Mouse (Mus musculus) CH12.LX (cell line): ENCODE measurements around the gene Hic2. TPM values are rescaled to one million over a fixed set of nuclear protein-coding genes. Genes with fewer than 3 reads are reported as not detected.

Experiments
- DNase-seq: peaks from one replicate; pipeline ENCODE4 v3.0.0-alpha.2; 2013; ENCODE audit errors: extremely low read depth
- H3K27ac ChIP-seq: 2 replicates; pipeline ENCODE4 v1.5.1; 2012; ENCODE audit warnings: low read depth, mild to moderate bottlenecking, control low read depth, moderate library complexity; ENCODE audit not compliant: insufficient read depth
- H3K27me3 ChIP-seq: replicated peaks from 2 replicates; pipeline ENCODE3; 2012; ENCODE audit warnings: inconsistent platforms
- H3K36me3 ChIP-seq, 2 experiments: replicated peaks in 1 of 2; 2 replicates each; pipeline versions ENCODE3 to v1.6.1; 2012; ENCODE audit warnings: inconsistent platforms in 1 of 2, low read length in 1 of 2, mild to moderate bottlenecking in 1 of 2, mixed read lengths in 1 of 2, moderate library complexity in 1 of 2; ENCODE audit not compliant: control insufficient read depth in 1 of 2, insufficient read depth in 1 of 2
- H3K4me1 ChIP-seq, 2 experiments: 2 replicates each; pipeline ENCODE4 v1.6.1; 2012; ENCODE audit warnings: inconsistent platforms in 1 of 2, moderate library complexity in 1 of 2; ENCODE audit not compliant: insufficient read depth in 2 of 2, control insufficient read depth in 1 of 2
- H3K4me2 ChIP-seq: 2 replicates; pipeline ENCODE4 v1.6.1; 2012; ENCODE audit warnings: low read depth, mild to moderate bottlenecking, control low read depth; ENCODE audit not compliant: poor library complexity, insufficient read depth, severe bottlenecking
- H3K4me3 ChIP-seq, 3 experiments: fragments of 150-350 bp in 1 of 3; sonication (generic) in 1 of 3; replicated peaks in 1 of 3; 2 replicates each; pipeline versions ENCODE3 to v1.5.1; 2011 to 2012; ENCODE audit warnings: low read depth in 2 of 3, low read length in 2 of 3, mild to moderate bottlenecking in 2 of 3, moderate library complexity in 2 of 3, control low read depth in 1 of 3, improper control_type of control experiment in 1 of 3, inconsistent platforms in 1 of 3, mixed read lengths in 1 of 3; ENCODE audit not compliant: poor library complexity in 1 of 3
- H3K79me2 ChIP-seq: replicated peaks from 2 replicates; pipeline ENCODE4 v1.6.1; 2012; ENCODE audit warnings: mild to moderate bottlenecking, moderate library complexity; ENCODE audit not compliant: control insufficient read depth, poor library complexity, insufficient read depth, severe bottlenecking; ENCODE audit errors: extremely low read depth
- H3K9ac ChIP-seq: 2 replicates; pipeline ENCODE4 v1.6.1; 2012; ENCODE audit warnings: low read depth, mild to moderate bottlenecking, control low read depth, moderate library complexity; ENCODE audit not compliant: insufficient read depth
- H3K9me3 ChIP-seq: replicated peaks from 2 replicates; pipeline ENCODE3; 2012; ENCODE audit warnings: low read length, inconsistent platforms, mixed read lengths
- BHLHE40 ChIP-seq: IDR thresholded peaks from 2 replicates; pipeline ENCODE4 v1.6.1; 2011; ENCODE audit warnings: mild to moderate bottlenecking, low read depth, low read length, improper control_type of control experiment
- CHD1 ChIP-seq: IDR thresholded peaks from 2 replicates; pipeline ENCODE4 v1.6.1; 2012; ENCODE audit warnings: low read depth, low read length, improper control_type of control experiment, inconsistent platforms
- CHD2 ChIP-seq: IDR thresholded peaks from 2 replicates; pipeline ENCODE4 v1.6.1; 2011; ENCODE audit warnings: low read length, improper control_type of control experiment
- CTCF ChIP-seq, 2 experiments: IDR thresholded peaks in 1 of 2; conservative IDR thresholded peaks in 1 of 2; 2 replicates each; pipeline ENCODE4 v1.5.1; 2011 to 2012; ENCODE audit warnings: low read depth in 2 of 2, low read length in 2 of 2, improper control_type of control experiment in 1 of 2, inconsistent platforms in 1 of 2, mild to moderate bottlenecking in 1 of 2, moderate library complexity in 1 of 2
- E2F4 ChIP-seq: IDR thresholded peaks from 2 replicates; pipeline ENCODE4 v1.6.1; 2011; ENCODE audit warnings: low read depth, low read length, improper control_type of control experiment; ENCODE audit not compliant: insufficient replicate concordance
- ELF1 ChIP-seq: IDR thresholded peaks from 2 replicates; pipeline ENCODE4 v1.6.1; 2014; ENCODE audit warnings: low read depth, mild to moderate bottlenecking, inconsistent platforms, low read length, improper control_type of control experiment
- EP300 ChIP-seq: IDR thresholded peaks from 2 replicates; pipeline ENCODE4 v1.6.1; 2011; ENCODE audit warnings: low read length, improper control_type of control experiment
- ETS1 ChIP-seq: conservative IDR thresholded peaks from 2 replicates; pipeline ENCODE4 v1.6.1; 2012; ENCODE audit warnings: low read depth, mild to moderate bottlenecking, inconsistent platforms, low read length, improper control_type of control experiment, moderate library complexity
- GABPA ChIP-seq: IDR thresholded peaks from 2 replicates; pipeline ENCODE4 v1.6.1; 2012; ENCODE audit warnings: low read depth, low read length, improper control_type of control experiment, inconsistent platforms; ENCODE audit not compliant: insufficient replicate concordance
- HCFC1 ChIP-seq: IDR thresholded peaks from 2 replicates; pipeline ENCODE4 v1.6.1; 2012; ENCODE audit warnings: low read depth, mild to moderate bottlenecking, inconsistent platforms, low read length, improper control_type of control experiment
- IRF4 ChIP-seq: IDR thresholded peaks from 2 replicates; pipeline ENCODE4 v1.6.1; 2014; ENCODE audit warnings: low read depth, mild to moderate bottlenecking, inconsistent platforms, low read length, improper control_type of control experiment
- JUN ChIP-seq: IDR thresholded peaks from 2 replicates; pipeline ENCODE4 v1.6.1; 2011; ENCODE audit warnings: low read depth, mild to moderate bottlenecking, low read length, improper control_type of control experiment, moderate library complexity; ENCODE audit not compliant: insufficient read depth
- JUND ChIP-seq: conservative IDR thresholded peaks from 2 replicates; pipeline ENCODE4 v1.6.1; 2011; ENCODE audit warnings: low read depth, low read length, improper control_type of control experiment
- KAT2A ChIP-seq: IDR thresholded peaks from 2 replicates; pipeline ENCODE4 v1.6.1; 2012; ENCODE audit warnings: low read length, improper control_type of control experiment, inconsistent platforms; ENCODE audit not compliant: insufficient replicate concordance
- MAFK ChIP-seq: IDR thresholded peaks from 2 replicates; pipeline ENCODE4 v1.6.1; 2011; ENCODE audit warnings: low read length, improper control_type of control experiment; ENCODE audit not compliant: insufficient replicate concordance
- MAX ChIP-seq: IDR thresholded peaks from 2 replicates; pipeline ENCODE4 v1.6.1; 2011; ENCODE audit warnings: low read length, improper control_type of control experiment
- MAZ ChIP-seq: IDR thresholded peaks from 2 replicates; pipeline ENCODE4 v1.6.1; 2012; ENCODE audit warnings: low read depth, mild to moderate bottlenecking, inconsistent platforms, low read length, improper control_type of control experiment, moderate library complexity
- MEF2A ChIP-seq: IDR thresholded peaks from 2 replicates; pipeline ENCODE4 v1.6.1; 2014; ENCODE audit warnings: low read depth, mild to moderate bottlenecking, inconsistent platforms, low read length, improper control_type of control experiment, borderline replicate concordance
- MXI1 ChIP-seq: IDR thresholded peaks from 2 replicates; pipeline ENCODE4 v1.6.1; 2011; ENCODE audit warnings: mild to moderate bottlenecking, low read depth, low read length, improper control_type of control experiment
- MYC ChIP-seq: IDR thresholded peaks from 2 replicates; pipeline ENCODE4 v1.6.1; 2011; ENCODE audit warnings: low read depth, mild to moderate bottlenecking, improper control_type of control experiment, low read length
- NELFE ChIP-seq: IDR thresholded peaks from 2 replicates; pipeline ENCODE4 v1.6.1; 2011; ENCODE audit warnings: low read depth, low read length, improper control_type of control experiment
- NRF1 ChIP-seq: IDR thresholded peaks from 2 replicates; pipeline ENCODE4 v1.6.1; 2014; ENCODE audit warnings: low read depth, mild to moderate bottlenecking, inconsistent platforms, low read length, improper control_type of control experiment, moderate library complexity
- PAX5 ChIP-seq: IDR thresholded peaks from 2 replicates; pipeline ENCODE4 v1.6.1; 2012; ENCODE audit warnings: low read length, inconsistent platforms, mixed read lengths
- POLR2A ChIP-seq: IDR thresholded peaks from 2 replicates; pipeline ENCODE4 v1.6.1; 2011; ENCODE audit warnings: low read depth, mild to moderate bottlenecking, improper control_type of control experiment, low read length
- POLR2AphosphoS2 ChIP-seq: IDR thresholded peaks from 2 replicates; pipeline ENCODE4 v1.6.1; 2011; ENCODE audit warnings: low read depth, low read length, improper control_type of control experiment
- RAD21 ChIP-seq: IDR thresholded peaks from 2 replicates; pipeline ENCODE4 v1.6.1; 2011; ENCODE audit warnings: low read depth, mild to moderate bottlenecking, low read length, improper control_type of control experiment, moderate library complexity
- RCOR1 ChIP-seq: conservative IDR thresholded peaks from 2 replicates; pipeline ENCODE4 v1.6.1; 2012; ENCODE audit warnings: low read depth, mild to moderate bottlenecking, inconsistent platforms, low read length, improper control_type of control experiment
- SIN3A ChIP-seq: IDR thresholded peaks from 2 replicates; pipeline ENCODE4 v1.6.1; 2012; ENCODE audit warnings: low read length, improper control_type of control experiment, inconsistent platforms
- SMC3 ChIP-seq: IDR thresholded peaks from 2 replicates; pipeline ENCODE4 v1.6.1; 2011; ENCODE audit warnings: low read depth, low read length, improper control_type of control experiment
- TBP ChIP-seq: conservative IDR thresholded peaks from 2 replicates; pipeline ENCODE4 v1.6.1; 2011; ENCODE audit warnings: low read depth, low read length, improper control_type of control experiment
- TCF12 ChIP-seq: IDR thresholded peaks from 2 replicates; pipeline ENCODE4 v1.6.1; 2014; ENCODE audit warnings: low read depth, mild to moderate bottlenecking, inconsistent platforms, low read length, improper control_type of control experiment
- UBTF ChIP-seq: IDR thresholded peaks from 2 replicates; pipeline ENCODE4 v1.6.1; 2012; ENCODE audit warnings: low read depth, mild to moderate bottlenecking, inconsistent platforms, low read length, improper control_type of control experiment, moderate library complexity
- USF1 ChIP-seq: IDR thresholded peaks from 2 replicates; pipeline ENCODE4 v1.6.1; 2014; ENCODE audit warnings: low read depth, mild to moderate bottlenecking, inconsistent platforms, low read length, improper control_type of control experiment
- USF2 ChIP-seq: conservative IDR thresholded peaks from 2 replicates; pipeline ENCODE4 v1.6.1; 2011; ENCODE audit warnings: low read depth, low read length, improper control_type of control experiment
- ZC3H11A ChIP-seq: IDR thresholded peaks from 2 replicates; pipeline ENCODE4 v1.6.1; 2012; ENCODE audit warnings: low read depth, mild to moderate bottlenecking, inconsistent platforms, low read length, improper control_type of control experiment
- ZKSCAN1 ChIP-seq: IDR thresholded peaks from 2 replicates; pipeline ENCODE4 v1.6.1; 2012; ENCODE audit warnings: low read depth, inconsistent platforms, low read length, improper control_type of control experiment, borderline replicate concordance
- ZMIZ1 ChIP-seq: IDR thresholded peaks from 2 replicates; pipeline ENCODE4 v1.6.1; 2012; ENCODE audit warnings: low read depth, mild to moderate bottlenecking, inconsistent platforms, low read length, improper control_type of control experiment
- ZNF384 ChIP-seq: IDR thresholded peaks from 2 replicates; pipeline ENCODE4 v1.6.1; 2012; ENCODE audit warnings: low read depth, low read length, improper control_type of control experiment, inconsistent platforms
- dilution Hi-C: fragments of 300-500 bp; cut with MboI; formaldehyde crosslinking; loops from 2 replicates; pipeline ENCODE4 v1.14.3; 2020; ENCODE audit warnings: low sequenced_read_pairs; ENCODE audit not compliant: extremely low pct_unique_long_range_greater_than_20kb, extremely low pct_ligation_motif_present
- in situ Hi-C: fragments of 300-500 bp; cut with MboI; formaldehyde crosslinking; loops from 3 replicates; pipeline ENCODE4 v1.14.3; 2019; ENCODE audit warnings: low sequenced_read_pairs, low pct_ligation_motif_present, low pct_unique_long_range_greater_than_20kb, mixed read lengths
- polyA plus RNA-seq: library from polyadenylated mRNA; unstranded; fragments of >175 nt; gene quantifications from 2 replicates; pipeline ENCODE4 v1.2.1, GENCODE M21; 2012; ENCODE audit warnings: low read depth; ENCODE audit not compliant: insufficient read length
- total RNA-seq, 2 experiments: library from RNA; depleted of rRNA; stranded (reverse); fragments of 300-350 nt in 1 of 2; fragments of >200 nt in 1 of 2; gene quantifications; 2 replicates each; pipeline ENCODE4 v1.2.3; 2012 to 2014

Hic2 gene
- total and polyA plus RNA-seq, 3 experiments, result 6.2 to 9.6 (median 8.1) TPM

GRCm38 (mm10) chr16:17200953-17201707 is 32.2 kb upstream of the Hic2 start:
- TF ChIP-seq MXI1 (peak; percentile 80), USF1 (no peak), SIN3A (peak; percentile 72), ZMIZ1 (peak; percentile 68; the same call in 1 of the 2 replicates), ZC3H11A (no peak), CHD1 (peak; percentile 83), TBP (peak; percentile 83), ZKSCAN1 (peak; percentile 100), USF2 (no peak), JUN (no peak), JUND (no peak), POLR2AphosphoS2 (peak; percentile 85; the same call in 1 of the 2 replicates), E2F4 (peak; percentile 80; the same call in 1 of the 2 replicates), NRF1 (peak; percentile 66), SMC3 (no peak), GABPA (no peak), RAD21 (no peak), ZNF384 (no peak), NELFE (peak; percentile 90), HCFC1 (peak; percentile 85), MAFK (no peak), KAT2A (peak; percentile 80; the same call in 1 of the 2 replicates), IRF4 (peak; percentile 89), MEF2A (peak; percentile 63), MAZ (peak; percentile 80; the same call in 1 of the 2 replicates), PAX5 (no peak), MYC (peak; percentile 39; the same call in 1 of the 2 replicates), POLR2A (peak; percentile 96), ETS1 (no peak), MAX (peak; percentile 66), TCF12 (peak; percentile 96), ELF1 (peak; percentile 98), CTCF (conservative IDR thresholded peaks at IDR 0.05 in 1 of 2, IDR thresholded peaks at IDR 0.05 in 1 of 2; ENCODE audit: low read depth in 2 of 2, low read length in 2 of 2) (no peak), BHLHE40 (peak; percentile 35; the same call in 1 of the 2 replicates), CHD2 (peak; percentile 95), UBTF (peak; percentile 56; the same call in 1 of the 2 replicates), EP300 (no peak), RCOR1 (peak; percentile 71; the same call in 1 of the 2 replicates)
- peak overlapping the region; percentile 78 for H3K27ac ChIP-seq
- in situ Hi-C loops (loop anchor here (5.0 to 10.0 kb wide), 2 partner anchors 69 to 334 kb away; partner anchors contain the start of genes Sdf2l1 and Thap7), dilution Hi-C loops (no loop called here)
- peak; percentile 92 for DNase-seq
- peaks cover 0 to 25% of the 10 kb centered on the region in 2 experiments for H3K36me3 ChIP-seq
- peak overlapping the region; percentile 94 to 97 (median 94) for H3K4me3 ChIP-seq
- peaks cover 50% of the 10 kb centered on the region for H3K79me2 ChIP-seq
- no peaks in the 10 kb centered on the region for H3K9me3 ChIP-seq
- peak overlapping the region; percentile 100 for H3K9ac ChIP-seq
- peaks cover 2 to 39% of the 10 kb centered on the region in 2 experiments; a peak in 3 of 4 replicates for H3K4me1 ChIP-seq
- no peak overlapping the region for H3K4me2 ChIP-seq
- peaks cover 1% of the 10 kb centered on the region for H3K27me3 ChIP-seq
